Mouse (Mus musculus) heart, embryonic 14.5 days (tissue): ENCODE measurements around the gene Ctdsp1. TPM values are rescaled to one million over a fixed set of nuclear protein-coding genes. Genes with fewer than 3 reads are reported as not detected.

Experiments used
- ATAC-seq: fragments of 200-750 bp; cut with Nextera tagmentation; 2 replicates; pipeline ENCODE4 v1.8.0; 2017; ENCODE audit warnings: low read depth, moderate TSS enrichment; ENCODE audit not compliant: insufficient number of reproducible peaks, insufficient read depth, low FRiP score
- H3K27ac ChIP-seq, 2 experiments: fragments of 200-500 bp in 1 of 2; fragments of 300-500 bp in 1 of 2; sonication (generic) in 1 of 2; replicated peaks in 1 of 2; 2 replicates each; pipeline ENCODE4 v1.5.1; 2012 to 2014; ENCODE audit warnings: low read depth in 2 of 2, low read length in 2 of 2, control low read depth in 1 of 2, mild to moderate bottlenecking in 1 of 2, mixed read lengths in 1 of 2; ENCODE audit not compliant: control insufficient read depth in 1 of 2, insufficient read depth in 1 of 2
- H3K27me3 ChIP-seq: fragments of 300-500 bp; sonication (generic); 2 replicates; pipeline ENCODE4 v1.6.1; 2014; ENCODE audit warnings: mild to moderate bottlenecking, low read length, control low read depth; ENCODE audit not compliant: control insufficient read depth, insufficient read depth
- H3K36me3 ChIP-seq: fragments of 300-500 bp; sonication (generic); 2 replicates; pipeline ENCODE4 v1.6.1; 2014; ENCODE audit warnings: mild to moderate bottlenecking, control low read depth, low read length, mixed read lengths; ENCODE audit not compliant: control insufficient read depth, insufficient read depth
- H3K4me1 ChIP-seq, 2 experiments: fragments of 200-500 bp in 1 of 2; fragments of 300-500 bp in 1 of 2; sonication (generic) in 1 of 2; 2 replicates each; pipeline ENCODE4 v1.6.1; 2012 to 2014; ENCODE audit warnings: low read length in 2 of 2, control low read depth in 1 of 2, mixed read lengths in 1 of 2; ENCODE audit not compliant: control insufficient read depth in 2 of 2, insufficient read depth in 2 of 2
- H3K4me2 ChIP-seq: fragments of 300-500 bp; sonication (generic); 2 replicates; pipeline ENCODE4 v1.6.1; 2014; ENCODE audit warnings: mild to moderate bottlenecking, low read length
- H3K4me3 ChIP-seq, 2 experiments: fragments of 200-500 bp in 1 of 2; fragments of 300-500 bp in 1 of 2; sonication (generic) in 1 of 2; 2 replicates each; pipeline ENCODE4 v1.5.1; 2012 to 2014; ENCODE audit warnings: low read length in 2 of 2, mild to moderate bottlenecking in 2 of 2, control low read depth in 1 of 2, low read depth in 1 of 2, moderate library complexity in 1 of 2; ENCODE audit not compliant: control insufficient read depth in 1 of 2, insufficient read depth in 1 of 2
- H3K9ac ChIP-seq: fragments of 300-500 bp; sonication (generic); 2 replicates; pipeline ENCODE4 v1.6.1; 2014; ENCODE audit warnings: mild to moderate bottlenecking, low read length
- H3K9me3 ChIP-seq: fragments of 300-500 bp; sonication (generic); 2 replicates; pipeline ENCODE4 v1.6.1; 2016; ENCODE audit warnings: low read length, control low read depth; ENCODE audit not compliant: control insufficient read depth
- WGBS: fragments of 180-500 bp; shearing (Covaris S2); extraction: QIAGEN DNeasy Blood & Tissue Kit; methylation state at CpG from one replicate; pipeline ENCODE4 v1.1.7; 2014; 5-methylcytosine and 5-hydroxymethylcytosine counted together
- polyA plus RNA-seq: library from polyadenylated mRNA; unstranded; fragments of >200 nt; fragmentation: Nextera tagmentation; extraction: Ambion mirVana; gene quantifications from 2 replicates; pipeline ENCODE4 v1.2.1, GENCODE M21; 2014

Gene Ctdsp1
- polyA plus RNA-seq, 1 experiment from 2014 or later = 67.3 TPM

- H3K27ac ChIP-seq = no peak overlapping the region
- H3K36me3 ChIP-seq = peaks cover under 1% of the 10 kb centered on the region; the same call in 1 of the 2 replicates
- H3K4me2 ChIP-seq = no peak overlapping the region
- no peak overlapping the region for H3K4me3 ChIP-seq
- no peaks in the 10 kb centered on the region for H3K9me3 ChIP-seq
- H3K9ac ChIP-seq = no peak overlapping the region
- 69% methylated on average over 3 of the region's 3 CpGs for WGBS
- no peaks in the 10 kb centered on the region for H3K27me3 ChIP-seq
- no peak for ATAC-seq
- H3K4me1 ChIP-seq = peaks cover 4 to 6% of the 10 kb centered on the region in 2 experiments; a peak in 1 of 4 replicates
These were observed 9.2 kb downstream of the Ctdsp1 start for GRCm38 (mm10) chr1:74400531-74400930.

GRCm38 (mm10) chr1:74401015-74401702 is 9.8 kb downstream of the Ctdsp1 start:
- H3K4me2 ChIP-seq = peak overlapping the region; percentile 28
- H3K9me3 ChIP-seq = no peaks in the 10 kb centered on the region
- ATAC-seq = no peak
- no peak overlapping the region for H3K27ac ChIP-seq
- 44% methylated on average over 16 of the region's 16 CpGs for WGBS
- no peaks in the 10 kb centered on the region for H3K36me3 ChIP-seq
- H3K9ac ChIP-seq = no peak overlapping the region
- no peak overlapping the region for H3K4me3 ChIP-seq
- H3K27me3 ChIP-seq = no peaks in the 10 kb centered on the region
- peaks cover 4 to 6% of the 10 kb centered on the region in 2 experiments; a peak in 1 of 4 replicates for H3K4me1 ChIP-seq

- H3K4me2 ChIP-seq = no peak overlapping the region
- no peak overlapping the region for H3K9ac ChIP-seq
- H3K4me1 ChIP-seq = no peaks in the 10 kb centered on the region
- WGBS = 74% methylated on average over 4 of the region's 4 CpGs
- no peak for ATAC-seq
- H3K36me3 ChIP-seq = no peaks in the 10 kb centered on the region
- no peak overlapping the region for H3K4me3 ChIP-seq
- H3K27me3 ChIP-seq = no peaks in the 10 kb centered on the region
- no peaks in the 10 kb centered on the region for H3K9me3 ChIP-seq
- H3K27ac ChIP-seq = no peak overlapping the region
These were observed 12.9 kb downstream of the Ctdsp1 start for GRCm38 (mm10) chr1:74404206-74404605.

- Histone ChIP-seq H3K4me1 (no peaks in the 10 kb centered on the region), H3K9ac (no peak within 1 kb of the TSS), H3K27ac (no peak within 1 kb of the TSS), H3K4me2 (no peak within 1 kb of the TSS), H3K36me3 (no peaks in the 10 kb centered on the region), H3K9me3 (no peaks in the 10 kb centered on the region), H3K27me3 (no peaks in the 10 kb centered on the region), H3K4me3 (no peak within 1 kb of the TSS)
- WGBS = 55% methylated on average over 15 of the region's 15 CpGs
- no peak for ATAC-seq
These were observed 17.5 kb downstream of the Ctdsp1 start, which contains the start of gene Vil1 for GRCm38 (mm10) chr1:74408589-74409504. Vil1 (plus strand) TSS chr1:74409376.

- no peak for ATAC-seq
- H3K27ac ChIP-seq = no peak overlapping the region
- no peaks in the 10 kb centered on the region for H3K9me3 ChIP-seq
- H3K27me3 ChIP-seq = no peaks in the 10 kb centered on the region
- H3K4me3 ChIP-seq = no peak overlapping the region
- H3K36me3 ChIP-seq = no peaks in the 10 kb centered on the region
- WGBS = 63% methylated on average over 2 of the region's 2 CpGs
- H3K4me2 ChIP-seq = no peak overlapping the region
- no peaks in the 10 kb centered on the region for H3K4me1 ChIP-seq
- no peak overlapping the region for H3K9ac ChIP-seq
These were observed 20.5 kb downstream of the Ctdsp1 start for GRCm38 (mm10) chr1:74411753-74412325.

GRCm38 (mm10) chr1:74412711-74413110 is 21.4 kb downstream of the Ctdsp1 start:
- WGBS = 78% methylated on average over 8 of the region's 8 CpGs
- Histone ChIP-seq H3K4me2 (no peak overlapping the region), H3K9ac (no peak overlapping the region), H3K36me3 (no peaks in the 10 kb centered on the region), H3K27me3 (no peaks in the 10 kb centered on the region), H3K27ac (no peak overlapping the region), H3K9me3 (no peaks in the 10 kb centered on the region), H3K4me3 (no peak overlapping the region), H3K4me1 (no peaks in the 10 kb centered on the region)
- no peak for ATAC-seq

GRCm38 (mm10) chr1:74415143-74415542 is 23.8 kb downstream of the Ctdsp1 start:
- Histone ChIP-seq H3K36me3 (no peaks in the 10 kb centered on the region), H3K4me1 (peaks cover 6 to 8% of the 10 kb centered on the region in 2 experiments; a peak in 2 of 4 replicates), H3K4me3 (no peak overlapping the region), H3K27me3 (no peaks in the 10 kb centered on the region), H3K9ac (no peak overlapping the region), H3K4me2 (no peak overlapping the region), H3K9me3 (no peaks in the 10 kb centered on the region), H3K27ac (no peak overlapping the region)
- no peak for ATAC-seq
- 46% methylated on average over 4 of the region's 4 CpGs for WGBS
